Mouse (Mus musculus): ENCODE measurements around the gene Afg3l1. TPM values are rescaled to one million over a fixed set of nuclear protein-coding genes. Genes with fewer than 3 reads are reported as not detected.

The Afg3l1 gene
- polyA plus RNA-seq, 1 experiment from 2014 or later: 54.4 TPM

GRCm38 (mm10) chr8:123491280-123492075, 13.8 kb downstream of the Afg3l1 start:
- ATAC-seq: no peak
- Histone ChIP-seq H3K9me3 (ENCODE audit: control insufficient read depth, low read length) (no peaks in the 10 kb centered on the region), H3K4me1 (replicated peaks; ENCODE audit: control insufficient read depth, insufficient read depth, low read length) (no peaks in the 10 kb centered on the region), H3K27me3 (replicated peaks; ENCODE audit: control insufficient read depth, insufficient read depth, low read length) (no peaks in the 10 kb centered on the region), H3K36me3 (ENCODE audit: control insufficient read depth, insufficient read depth) (peaks cover 67% of the 10 kb centered on the region), H3K4me2 (ENCODE audit: low read length) (no peak overlapping the region), H3K4me3 (replicated peaks; ENCODE audit: low read length) (no peak overlapping the region), H3K9ac (replicated peaks; ENCODE audit: low read depth, low read length) (no peak overlapping the region), H3K27ac (ENCODE audit: low read length) (no peak overlapping the region)
- WGBS: 94% methylated on average over 15 of the region's 15 CpGs

- ATAC-seq: no peak
- WGBS: 97% methylated on average over 9 of the region's 9 CpGs
- H3K9ac ChIP-seq (replicated peaks; ENCODE audit: low read depth, low read length): no peak overlapping the region
- no peaks in the 10 kb centered on the region for H3K9me3 ChIP-seq (ENCODE audit: control insufficient read depth, low read length)
- H3K4me1 ChIP-seq (replicated peaks; ENCODE audit: control insufficient read depth, insufficient read depth, low read length): no peaks in the 10 kb centered on the region
- H3K4me2 ChIP-seq (ENCODE audit: low read length): no peak overlapping the region
- H3K27me3 ChIP-seq (replicated peaks; ENCODE audit: control insufficient read depth, insufficient read depth, low read length): no peaks in the 10 kb centered on the region
- no peak overlapping the region for H3K27ac ChIP-seq (ENCODE audit: low read length)
- H3K36me3 ChIP-seq (ENCODE audit: control insufficient read depth, insufficient read depth): peaks cover 64% of the 10 kb centered on the region
- no peak overlapping the region for H3K4me3 ChIP-seq (replicated peaks; ENCODE audit: low read length)
Measured at GRCm38 (mm10) chr8:123492898-123493297, 15.2 kb downstream of the Afg3l1 start.

- ATAC-seq: no peak
- Histone ChIP-seq H3K36me3 (ENCODE audit: control insufficient read depth, insufficient read depth) (peaks cover 54% of the 10 kb centered on the region), H3K27me3 (replicated peaks; ENCODE audit: control insufficient read depth, insufficient read depth, low read length) (no peaks in the 10 kb centered on the region), H3K4me3 (replicated peaks; ENCODE audit: low read length) (no peak overlapping the region), H3K9ac (replicated peaks; ENCODE audit: low read depth, low read length) (no peak overlapping the region), H3K9me3 (ENCODE audit: control insufficient read depth, low read length) (no peaks in the 10 kb centered on the region), H3K4me1 (replicated peaks; ENCODE audit: control insufficient read depth, insufficient read depth, low read length) (no peaks in the 10 kb centered on the region), H3K4me2 (ENCODE audit: low read length) (no peak overlapping the region), H3K27ac (ENCODE audit: low read length) (no peak overlapping the region)
- 87% methylated on average over 4 of the region's 4 CpGs for WGBS
Measured at GRCm38 (mm10) chr8:123497699-123498098, 20.0 kb downstream of the Afg3l1 start.

GRCm38 (mm10) chr8:123498963-123499362, 21.3 kb downstream of the Afg3l1 start:
- H3K27ac ChIP-seq (ENCODE audit: low read length): no peak overlapping the region
- peak; percentile 43; the same call in 1 of the 2 replicates for ATAC-seq
- H3K27me3 ChIP-seq (replicated peaks; ENCODE audit: control insufficient read depth, insufficient read depth, low read length): no peaks in the 10 kb centered on the region
- H3K4me3 ChIP-seq (replicated peaks; ENCODE audit: low read length): no peak overlapping the region
- WGBS: 78% methylated on average over 11 of the region's 11 CpGs
- H3K4me2 ChIP-seq (ENCODE audit: low read length): no peak overlapping the region
- no peaks in the 10 kb centered on the region for H3K4me1 ChIP-seq (replicated peaks; ENCODE audit: control insufficient read depth, insufficient read depth, low read length)
- H3K9ac ChIP-seq (replicated peaks; ENCODE audit: low read depth, low read length): no peak overlapping the region
- no peaks in the 10 kb centered on the region for H3K9me3 ChIP-seq (ENCODE audit: control insufficient read depth, low read length)
- peaks cover 57% of the 10 kb centered on the region for H3K36me3 ChIP-seq (ENCODE audit: control insufficient read depth, insufficient read depth)

- H3K4me3 ChIP-seq (replicated peaks; ENCODE audit: low read length): no peak overlapping the region
- no peak for ATAC-seq
- H3K4me1 ChIP-seq (replicated peaks; ENCODE audit: control insufficient read depth, insufficient read depth, low read length): no peaks in the 10 kb centered on the region
- H3K4me2 ChIP-seq (ENCODE audit: low read length): no peak overlapping the region
- no peak overlapping the region for H3K9ac ChIP-seq (replicated peaks; ENCODE audit: low read depth, low read length)
- 94% methylated on average over 11 of the region's 11 CpGs for WGBS
- H3K27ac ChIP-seq (ENCODE audit: low read length): no peak overlapping the region
- peaks cover 54% of the 10 kb centered on the region for H3K36me3 ChIP-seq (ENCODE audit: control insufficient read depth, insufficient read depth)
- H3K9me3 ChIP-seq (ENCODE audit: control insufficient read depth, low read length): no peaks in the 10 kb centered on the region
- H3K27me3 ChIP-seq (replicated peaks; ENCODE audit: control insufficient read depth, insufficient read depth, low read length): no peaks in the 10 kb centered on the region
Measured at GRCm38 (mm10) chr8:123499556-123499955, 21.9 kb downstream of the Afg3l1 start.

GRCm38 (mm10) chr8:123502192-123502591, 24.5 kb downstream of the Afg3l1 start:
- no peak overlapping the region for H3K4me2 ChIP-seq (ENCODE audit: low read length)
- H3K27me3 ChIP-seq (replicated peaks; ENCODE audit: control insufficient read depth, insufficient read depth, low read length): no peaks in the 10 kb centered on the region
- peaks cover 48% of the 10 kb centered on the region for H3K36me3 ChIP-seq (ENCODE audit: control insufficient read depth, insufficient read depth)
- no peak overlapping the region for H3K9ac ChIP-seq (replicated peaks; ENCODE audit: low read depth, low read length)
- ATAC-seq: no peak
- no peak overlapping the region for H3K27ac ChIP-seq (ENCODE audit: low read length)
- no peak overlapping the region for H3K4me3 ChIP-seq (replicated peaks; ENCODE audit: low read length)
- 95% methylated on average over 5 of the region's 5 CpGs for WGBS
- no peaks in the 10 kb centered on the region for H3K9me3 ChIP-seq (ENCODE audit: control insufficient read depth, low read length)
- H3K4me1 ChIP-seq (replicated peaks; ENCODE audit: control insufficient read depth, insufficient read depth, low read length): no peaks in the 10 kb centered on the region

- 99% methylated on average over 6 of the region's 6 CpGs for WGBS
- Histone ChIP-seq H3K9ac (replicated peaks; ENCODE audit: low read depth, low read length) (no peak overlapping the region), H3K4me1 (replicated peaks; ENCODE audit: control insufficient read depth, insufficient read depth, low read length) (no peaks in the 10 kb centered on the region), H3K9me3 (ENCODE audit: control insufficient read depth, low read length) (no peaks in the 10 kb centered on the region), H3K36me3 (ENCODE audit: control insufficient read depth, insufficient read depth) (peaks cover 56% of the 10 kb centered on the region), H3K27me3 (replicated peaks; ENCODE audit: control insufficient read depth, insufficient read depth, low read length) (no peaks in the 10 kb centered on the region), H3K27ac (ENCODE audit: low read length) (no peak overlapping the region), H3K4me3 (replicated peaks; ENCODE audit: low read length) (no peak overlapping the region), H3K4me2 (ENCODE audit: low read length) (no peak overlapping the region)
- ATAC-seq: no peak
Measured at GRCm38 (mm10) chr8:123503801-123504467, 26.2 kb downstream of the Afg3l1 start.

GRCm38 (mm10) chr8:123504591-123505195, 27.0 kb downstream of the Afg3l1 start:
- no peak for ATAC-seq
- H3K36me3 ChIP-seq (ENCODE audit: control insufficient read depth, insufficient read depth): peaks cover 58% of the 10 kb centered on the region
- H3K4me1 ChIP-seq (replicated peaks; ENCODE audit: control insufficient read depth, insufficient read depth, low read length): no peaks in the 10 kb centered on the region
- 94% methylated on average over 9 of the region's 9 CpGs for WGBS
- no peaks in the 10 kb centered on the region for H3K9me3 ChIP-seq (ENCODE audit: control insufficient read depth, low read length)
- no peak overlapping the region for H3K9ac ChIP-seq (replicated peaks; ENCODE audit: low read depth, low read length)
- no peaks in the 10 kb centered on the region for H3K27me3 ChIP-seq (replicated peaks; ENCODE audit: control insufficient read depth, insufficient read depth, low read length)
- H3K27ac ChIP-seq (ENCODE audit: low read length): no peak overlapping the region
- H3K4me2 ChIP-seq (ENCODE audit: low read length): no peak overlapping the region
- no peak overlapping the region for H3K4me3 ChIP-seq (replicated peaks; ENCODE audit: low read length)

GRCm38 (mm10) chr8:123505267-123505666, 27.6 kb downstream of the Afg3l1 start:
- 88% methylated on average over 4 of the region's 4 CpGs for WGBS
- H3K36me3 ChIP-seq (ENCODE audit: control insufficient read depth, insufficient read depth): peaks cover 58% of the 10 kb centered on the region
- H3K9me3 ChIP-seq (ENCODE audit: control insufficient read depth, low read length): no peaks in the 10 kb centered on the region
- H3K27me3 ChIP-seq (replicated peaks; ENCODE audit: control insufficient read depth, insufficient read depth, low read length): no peaks in the 10 kb centered on the region
- no peak overlapping the region for H3K27ac ChIP-seq (ENCODE audit: low read length)
- H3K4me1 ChIP-seq (replicated peaks; ENCODE audit: control insufficient read depth, insufficient read depth, low read length): no peaks in the 10 kb centered on the region
- ATAC-seq: no peak
- H3K4me3 ChIP-seq (replicated peaks; ENCODE audit: low read length): no peak overlapping the region
- H3K4me2 ChIP-seq (ENCODE audit: low read length): no peak overlapping the region
- H3K9ac ChIP-seq (replicated peaks; ENCODE audit: low read depth, low read length): no peak overlapping the region

Measured in forebrain, embryonic 16.5 days (tissue).